Mouse (Mus musculus) liver, embryonic 14.5 days (tissue): ENCODE measurements around the gene Gpr183. TPM values are rescaled to one million over a fixed set of nuclear protein-coding genes. Genes with fewer than 3 reads are reported as not detected.

Experiments used
- ATAC-seq: fragments of 200-750 bp; cut with Nextera tagmentation; 2 replicates; pipeline ENCODE4 v1.8.0; 2017; ENCODE audit warnings: moderate number of reproducible peaks, mild to moderate bottlenecking, moderate library complexity; ENCODE audit not compliant: insufficient read depth
- DNase-seq, 3 experiments: peaks; one replicate each; pipeline ENCODE4 v3.0.0-alpha.2; 2012 to 2013; ENCODE audit warnings: low read depth in 3 of 3, low spot score in 3 of 3
- H3K27ac ChIP-seq: fragments of 300-500 bp; sonication (generic); 2 replicates; pipeline ENCODE4 v1.5.1; 2014; ENCODE audit warnings: moderate library complexity, mild to moderate bottlenecking, control low read depth, inconsistent platforms
- H3K27me3 ChIP-seq: fragments of 300-500 bp; sonication (generic); 2 replicates; pipeline ENCODE4 v1.6.1; 2014; ENCODE audit warnings: mild to moderate bottlenecking, low read length, moderate library complexity; ENCODE audit not compliant: control insufficient read depth, insufficient read depth
- H3K36me3 ChIP-seq: fragments of 300-500 bp; sonication (generic); replicated peaks from 2 replicates; pipeline ENCODE4 v1.6.1; 2014; ENCODE audit warnings: low read depth; ENCODE audit not compliant: control insufficient read depth, insufficient read depth
- H3K4me1 ChIP-seq, 2 experiments: fragments of 200-500 bp in 1 of 2; fragments of 300-500 bp in 1 of 2; sonication (generic) in 1 of 2; replicated peaks; 2 replicates each; pipeline ENCODE4 v1.6.1; 2012 to 2014; ENCODE audit warnings: antibody characterized with exemption in 1 of 2, inconsistent platforms in 1 of 2, low read length in 1 of 2; ENCODE audit not compliant: control insufficient read depth in 2 of 2, insufficient read depth in 2 of 2
- H3K4me2 ChIP-seq: fragments of 300-500 bp; sonication (generic); 2 replicates; pipeline ENCODE4 v1.6.1; 2014; ENCODE audit warnings: low read depth, mild to moderate bottlenecking, control low read depth, moderate library complexity
- H3K4me3 ChIP-seq, 2 experiments: fragments of 200-500 bp in 1 of 2; fragments of 300-500 bp in 1 of 2; sonication (generic) in 1 of 2; 2 replicates each; pipeline ENCODE4 v1.5.1; 2012 to 2014; ENCODE audit warnings: low read depth in 2 of 2, low read length in 2 of 2, mild to moderate bottlenecking in 2 of 2, control low read depth in 1 of 2, inconsistent platforms in 1 of 2, moderate library complexity in 1 of 2; ENCODE audit not compliant: insufficient read depth in 1 of 2
- H3K9ac ChIP-seq: fragments of 300-500 bp; sonication (generic); replicated peaks from 2 replicates; pipeline ENCODE4 v1.6.1; 2014; ENCODE audit warnings: mild to moderate bottlenecking, control low read depth, moderate library complexity
- H3K9me3 ChIP-seq: fragments of 300-500 bp; sonication (generic); 2 replicates; pipeline ENCODE4 v1.6.1; 2016; ENCODE audit warnings: low read length, mixed read lengths; ENCODE audit not compliant: control insufficient read depth
- CTCF ChIP-seq: IDR thresholded peaks from 2 replicates; pipeline ENCODE4 v1.5.1; 2016; ENCODE audit warnings: antibody characterized with exemption, low read depth, control low read depth
- EP300 ChIP-seq: IDR thresholded peaks from 2 replicates; pipeline ENCODE4 v1.6.1; 2016; ENCODE audit warnings: antibody characterized with exemption, low read depth
- WGBS: fragments of 180-500 bp; shearing (Covaris S2); extraction: QIAGEN DNeasy Blood & Tissue Kit; methylation state at CpG from one replicate; pipeline ENCODE4 v1.1.7; 2014; ENCODE audit not compliant: insufficient replicate concordance; 5-methylcytosine and 5-hydroxymethylcytosine counted together
- polyA plus RNA-seq, 2 experiments: library from polyadenylated mRNA; depleted of rRNA in 1 of 2; stranded (reverse) in 1 of 2; unstranded in 1 of 2; fragments of >200 nt; fragmentation: Nextera tagmentation in 1 of 2; extraction: Ambion mirVana in 1 of 2; gene quantifications; 2 replicates each; pipeline versions ENCODE4 v1.2.1 to v1.2.3; 2012 to 2014

The Gpr183 gene
- polyA plus RNA-seq, 2 experiments, result 0.62 to 0.75 TPM

DNA sequence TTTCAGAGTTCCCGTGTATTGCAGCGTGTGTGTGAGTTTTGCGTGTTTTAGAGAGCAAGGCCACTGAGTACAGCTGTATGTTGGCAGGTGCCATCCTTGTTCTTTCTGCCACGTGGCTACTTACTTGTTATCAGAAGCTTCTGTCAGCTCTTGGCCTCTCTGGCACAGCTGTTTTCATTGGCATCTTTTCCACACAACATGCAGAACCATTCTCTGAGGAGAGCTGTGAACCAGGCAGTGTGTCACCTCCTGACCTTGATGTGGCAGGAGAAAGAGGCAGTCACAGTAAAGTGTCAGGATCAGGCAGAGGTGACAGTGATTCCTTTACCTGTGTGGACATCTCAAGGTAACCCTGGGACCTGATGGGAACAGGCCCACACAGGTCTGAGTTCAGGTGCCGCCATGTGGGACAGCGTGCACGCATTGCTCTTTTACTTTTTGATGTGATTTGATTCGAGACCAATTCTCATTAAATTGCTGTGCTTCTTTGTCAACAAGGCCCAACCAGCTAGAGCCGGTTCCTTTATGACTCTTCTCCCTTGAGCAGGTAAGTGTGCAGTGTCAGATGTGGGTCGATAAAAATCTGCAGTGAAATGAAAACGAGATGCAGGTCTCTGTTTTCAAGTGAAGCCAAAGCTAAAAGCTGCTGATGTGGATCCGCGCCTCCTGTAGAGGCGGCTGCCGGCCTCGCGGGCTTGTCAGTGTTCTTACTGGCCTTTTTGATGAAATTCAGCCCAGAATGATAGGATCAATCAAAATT lies 35.5 kb upstream of the Gpr183 start:
- no peak overlapping the region for H3K4me2 ChIP-seq
- ATAC-seq (no peak), DNase-seq (no peak)
- TF ChIP-seq CTCF, result no peak
- no peak for TF ChIP-seq EP300
- no peak overlapping the region for H3K4me3 ChIP-seq
- H3K9ac ChIP-seq, result no peak overlapping the region
- H3K27ac ChIP-seq, result no peak overlapping the region
- peaks cover 0 to 8% of the 10 kb centered on the region in 2 experiments; a peak in 2 of 4 replicates for H3K4me1 ChIP-seq
- H3K36me3 ChIP-seq, result no peaks in the 10 kb centered on the region
- 80% methylated on average over 17 of the region's 17 CpGs for WGBS
- H3K9me3 ChIP-seq, result no peaks in the 10 kb centered on the region
- H3K27me3 ChIP-seq, result no peaks in the 10 kb centered on the region

DNA sequence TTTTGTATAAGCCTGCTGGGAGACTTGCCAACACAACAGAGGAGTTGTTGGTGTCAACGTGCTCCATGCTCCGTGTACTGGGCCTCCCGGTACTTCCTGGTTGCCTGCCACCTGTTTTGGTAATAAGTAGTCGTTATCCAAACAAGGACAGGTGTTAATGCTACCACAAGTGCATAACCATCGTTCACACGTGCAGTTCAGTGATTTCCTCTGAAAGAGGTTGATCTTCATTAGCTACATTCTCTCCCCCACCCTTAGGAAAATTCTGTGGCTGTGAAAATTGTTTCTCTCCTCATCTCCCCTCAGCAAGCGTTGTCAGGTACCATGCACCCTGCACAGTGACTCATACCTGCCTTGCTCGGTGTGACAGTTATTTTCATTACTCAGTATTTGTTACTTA lies 34.5 kb upstream of the Gpr183 start:
- DNase-seq, result no peak
- 75% methylated on average over 8 of the region's 8 CpGs for WGBS
- H3K4me3 ChIP-seq, result no peak overlapping the region
- peaks cover 0 to 11% of the 10 kb centered on the region in 2 experiments; a peak in 2 of 4 replicates for H3K4me1 ChIP-seq
- H3K27ac ChIP-seq, result no peak overlapping the region
- H3K9ac ChIP-seq, result no peak overlapping the region
- H3K4me2 ChIP-seq, result no peak overlapping the region
- TF ChIP-seq CTCF, result no peak
- TF ChIP-seq EP300, result no peak
- no peaks in the 10 kb centered on the region for H3K36me3 ChIP-seq
- no peaks in the 10 kb centered on the region for H3K9me3 ChIP-seq
- no peaks in the 10 kb centered on the region for H3K27me3 ChIP-seq
- no peak for ATAC-seq

DNA sequence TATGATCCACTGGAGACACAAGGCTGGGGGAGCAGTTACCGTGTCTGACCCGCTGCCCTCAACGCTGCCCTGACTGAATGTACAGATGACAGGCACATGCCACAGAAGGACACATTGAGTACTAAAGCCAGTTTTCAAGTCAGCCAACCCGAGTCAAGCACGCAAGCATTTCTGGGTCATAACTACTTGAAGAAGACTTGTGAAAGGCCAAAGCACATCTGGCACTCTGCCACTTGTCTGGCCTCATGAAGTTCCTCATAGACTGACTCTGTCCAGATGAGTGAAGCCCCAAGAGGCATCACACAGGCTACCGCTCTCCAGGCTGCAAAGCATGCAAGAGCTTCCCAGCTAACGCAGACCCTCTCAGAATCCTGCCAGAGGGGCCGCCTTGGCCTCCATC lies 31.8 kb upstream of the Gpr183 start:
- no peaks in the 10 kb centered on the region for H3K27me3 ChIP-seq
- no peak for ATAC-seq
- TF ChIP-seq EP300, result no peak
- no peak for TF ChIP-seq CTCF
- peaks cover 0 to 10% of the 10 kb centered on the region in 2 experiments; a peak in 2 of 4 replicates for H3K4me1 ChIP-seq
- WGBS, result 80% methylated on average over 8 of the region's 8 CpGs
- no peaks in the 10 kb centered on the region for H3K36me3 ChIP-seq
- H3K4me3 ChIP-seq, result no peak overlapping the region
- no peak for DNase-seq
- no peak overlapping the region for H3K27ac ChIP-seq
- no peak overlapping the region for H3K9ac ChIP-seq
- no peak overlapping the region for H3K4me2 ChIP-seq
- H3K9me3 ChIP-seq, result no peaks in the 10 kb centered on the region

DNA sequence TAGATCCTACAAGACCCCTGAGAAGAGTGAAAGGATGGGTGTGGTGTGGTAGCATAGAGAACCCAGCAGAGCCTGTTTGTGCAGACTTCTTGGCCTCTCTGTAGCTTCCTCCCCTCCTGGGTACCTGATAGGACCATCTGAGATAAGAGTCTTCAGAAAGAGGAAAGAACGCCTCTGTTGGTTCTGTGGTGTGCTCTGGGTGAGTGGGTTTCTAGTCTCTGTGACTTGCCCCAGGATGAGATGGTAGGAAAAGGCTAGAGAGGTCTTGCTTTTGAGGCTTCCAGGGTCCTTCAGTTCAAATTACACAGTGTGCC lies 30.5 kb upstream of the Gpr183 start:
- no peak for ATAC-seq
- H3K27ac ChIP-seq, result no peak overlapping the region
- no peaks in the 10 kb centered on the region for H3K9me3 ChIP-seq
- H3K4me2 ChIP-seq, result no peak overlapping the region
- 14% methylated on average over 1 of the region's 1 CpGs for WGBS
- peaks cover 0 to 10% of the 10 kb centered on the region in 2 experiments; a peak in 2 of 4 replicates for H3K4me1 ChIP-seq
- no peak for TF ChIP-seq EP300
- no peak for TF ChIP-seq CTCF
- H3K4me3 ChIP-seq, result no peak overlapping the region
- H3K9ac ChIP-seq, result no peak overlapping the region
- no peaks in the 10 kb centered on the region for H3K36me3 ChIP-seq
- DNase-seq, result no peak
- no peaks in the 10 kb centered on the region for H3K27me3 ChIP-seq

DNA sequence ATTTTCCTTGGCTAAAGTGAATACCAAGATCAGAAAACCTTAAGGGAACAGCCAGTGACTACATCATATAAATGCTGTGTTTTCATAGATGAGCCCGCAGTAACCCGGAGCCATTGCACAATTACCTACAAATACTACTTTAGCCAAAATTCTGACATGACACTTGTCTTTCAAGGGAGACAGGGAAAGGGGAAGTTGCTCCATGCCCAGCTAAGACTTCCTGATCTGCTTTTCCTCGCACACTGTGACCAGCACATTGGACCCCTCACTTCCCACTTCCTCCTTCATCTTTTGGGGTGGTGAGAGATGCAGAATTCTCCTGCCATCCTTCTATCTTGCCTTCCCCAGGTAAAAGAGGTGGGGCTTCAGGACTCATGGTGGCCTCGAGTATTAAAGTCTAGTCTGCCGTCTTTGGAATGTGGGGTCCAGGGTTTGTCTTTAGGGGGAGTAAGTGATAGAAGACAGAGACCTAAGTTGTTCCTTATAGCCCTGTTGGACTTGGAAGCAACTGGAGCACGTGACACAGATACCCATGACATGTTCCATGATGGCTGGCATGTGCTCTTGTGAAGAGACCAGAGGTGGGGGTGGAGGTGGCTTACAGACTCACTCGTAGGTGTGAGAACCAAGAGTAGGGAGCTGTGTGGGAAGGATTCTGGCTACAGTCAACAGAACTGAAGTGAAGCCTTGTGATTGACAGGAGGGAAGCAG lies 30.0 kb upstream of the Gpr183 start:
- ATAC-seq, result no peak
- no peaks in the 10 kb centered on the region for H3K9me3 ChIP-seq
- H3K4me2 ChIP-seq, result no peak overlapping the region
- TF ChIP-seq EP300, result no peak
- no peak for TF ChIP-seq CTCF
- 53% methylated on average over 7 of the region's 7 CpGs for WGBS
- H3K27me3 ChIP-seq, result no peaks in the 10 kb centered on the region
- H3K4me3 ChIP-seq, result no peak overlapping the region
- peaks cover 0 to 10% of the 10 kb centered on the region in 2 experiments; a peak in 2 of 4 replicates for H3K4me1 ChIP-seq
- DNase-seq, result no peak
- H3K9ac ChIP-seq, result no peak overlapping the region
- no peak overlapping the region for H3K27ac ChIP-seq
- H3K36me3 ChIP-seq, result no peaks in the 10 kb centered on the region
